Comparison of ENCODE assay signal across 17 mouse cellular contexts in the genomic region with DNA sequence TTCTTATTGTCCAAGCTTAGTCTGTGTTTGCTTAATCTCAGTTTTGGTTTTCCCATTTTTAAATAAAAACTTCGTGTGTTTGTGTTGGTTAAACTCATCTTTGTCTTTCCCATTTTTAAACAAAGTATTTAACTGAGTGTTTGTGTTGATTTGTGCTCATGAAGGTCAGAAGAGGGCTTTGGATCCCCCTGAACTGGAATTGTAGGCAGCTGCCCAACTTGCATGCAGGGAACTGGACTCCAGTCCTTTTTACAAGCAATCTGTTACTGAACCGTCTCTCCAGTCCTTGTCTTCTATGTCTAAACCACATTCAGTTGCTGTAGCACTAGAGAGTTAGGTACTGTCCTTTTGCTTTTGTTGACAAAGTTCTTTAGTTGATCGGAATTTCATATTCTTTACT. TPM values are rescaled to one million over a fixed set of nuclear protein-coding genes. Genes with fewer than 3 reads are reported as not detected.
"Had no signal": no experiment of that assay in that cellular context is flagged by ENCODE, and none has a peak within 500 bp of the region (broad histone marks: within the 10 kb centered on the region; RNA-seq: fewer than 3 reads in every experiment).

No protein-coding gene starts in this region.

- ATAC-seq: liver, embryonic 12.5 days; midbrain, embryonic 13.5 days; midbrain, embryonic 16.5 days had no signal

- DNase-seq: kidney, adult 2 months; kidney, postnatal 25 days; layer of hippocampus, adult 9-11 months; liver; lung, adult 2 months; lung, postnatal 14 days; retina, postnatal 1 day; right cerebral cortex, postnatal 25 days; spleen, adult 18-20 months; thymus, adult 18-20 months; thymus, postnatal 36 days had no signal

RNA-seq across cellular contexts. Expression of a gene that starts 41.3 kb away (rescaled TPM):
- polyA plus RNA-seq: limb, embryonic 10.5 days; lung, adult 2 months; midbrain, embryonic 10.5 days; myocyte had no signal
